Mouse (Mus musculus) left cerebral cortex, adult 2 months (tissue): Measurements from ENCODE around the gene Mx1. TPM values are rescaled to one million over a fixed set of nuclear protein-coding genes. Genes with fewer than 3 reads are reported as not detected.

ENCODE experiments used
- DNase-seq, 2 experiments: peaks; one replicate each; pipeline ENCODE4 v3.0.0; 2021 to 2022; ENCODE audit warnings: low spot score in 2 of 2, mixed read lengths in 1 of 2; ENCODE audit errors: extremely low spot score in 1 of 2
- H3K27ac ChIP-seq: fragments of 200-600 bp; 2 replicates; pipeline ENCODE4 v1.8.1; 2022
- H3K4me3 ChIP-seq: fragments of 200-600 bp; 2 replicates; pipeline ENCODE4 v1.8.1; 2022
- CTCF ChIP-seq: fragments of 200-600 bp; IDR thresholded peaks from 2 replicates; pipeline ENCODE4 v1.8.1; 2022; ENCODE audit warnings: antibody characterized with exemption, mild to moderate bottlenecking, moderate library complexity
- intact Hi-C: fragments of 180-260 bp; cut with DNase I; formaldehyde crosslinking; loops from one replicate; pipeline ENCODE4 v1.15.1; 2025
- long read RNA-seq, 2 experiments: library from polyadenylated mRNA; stranded (forward); transcript quantifications; one replicate each; pipeline ENCODE4 v2.0.0; 2021; ENCODE audit warnings: borderline mapping rate in 2 of 2
- total RNA-seq, 2 experiments: library from RNA; stranded (reverse); gene quantifications; 2 replicates each; pipeline ENCODE4 v1.2.3; 2021

The Mx1 gene
- total RNA-seq, result under 1 TPM; 0.36 to 0.70 TPM
- long read RNA-seq, experiment 1, result 0 reads
- long read RNA-seq, experiment 2, result 0 reads

DNA sequence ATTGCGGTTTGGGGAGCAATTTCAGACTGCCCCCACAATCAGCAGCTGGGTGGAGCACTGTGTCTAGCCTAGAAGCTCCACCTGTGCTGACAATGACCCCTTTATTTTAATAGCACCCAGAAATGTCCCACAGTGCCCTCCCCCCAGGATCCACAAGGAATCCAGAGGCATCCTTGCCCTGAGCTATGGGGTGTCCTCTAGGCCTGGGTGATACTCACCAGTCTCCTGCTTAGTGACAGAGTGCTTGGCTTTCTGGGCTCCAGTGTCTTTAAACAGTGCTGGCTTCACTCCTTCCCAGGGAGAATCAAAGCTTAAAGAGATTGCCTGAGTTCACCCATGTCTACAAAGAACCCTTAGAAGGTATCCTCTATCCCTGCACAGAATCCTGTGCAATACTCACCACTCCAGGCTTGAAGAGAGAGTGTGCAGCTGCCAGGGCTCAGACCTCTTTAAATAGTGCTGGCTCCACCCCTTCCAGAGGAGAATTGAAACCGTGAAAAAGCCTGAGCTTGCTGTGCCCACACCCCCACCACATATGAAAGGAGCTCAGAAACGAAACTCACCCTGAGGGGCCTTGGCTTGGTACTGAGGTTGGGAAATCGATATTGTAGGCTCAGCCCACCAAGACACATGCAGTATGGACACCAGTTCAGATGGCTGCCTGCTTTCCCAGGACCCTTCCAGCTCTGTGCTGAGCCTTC is at the start of gene Mx1:
Mx1 (minus strand) TSS at position 427 of the 701 bp plus-strand sequence.
- Histone ChIP-seq H3K4me3 (no peak within 1 kb of the TSS), H3K27ac (no peak within 1 kb of the TSS)
- intact Hi-C loops, result no loop called here
- TF ChIP-seq CTCF, result no peak
- no peak for DNase-seq

DNA sequence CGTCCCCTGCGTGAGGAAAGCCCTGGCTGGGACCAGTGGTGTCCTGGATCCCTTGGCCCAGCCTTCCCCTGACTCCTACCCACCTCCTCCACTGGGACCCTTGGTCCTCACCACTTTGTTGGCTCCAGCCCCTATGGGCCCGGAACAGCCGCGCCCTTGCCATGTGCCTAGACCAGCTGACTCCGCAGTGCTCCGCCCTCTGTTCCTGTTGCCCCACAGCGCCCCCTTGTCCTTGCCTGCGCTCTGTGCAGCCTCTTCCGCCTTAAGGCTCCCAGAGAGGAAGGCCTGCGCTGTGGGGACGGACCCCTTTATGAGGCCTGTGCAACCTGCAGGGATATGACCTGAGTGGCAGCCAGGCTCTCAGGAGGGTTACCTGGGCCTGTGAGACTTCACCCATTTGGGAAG is 49.6 kb upstream of the Mx1 start:
- TF ChIP-seq CTCF, result no peak
- DNase-seq, result no peak
- H3K4me3 ChIP-seq, result no peak overlapping the region
- no peak overlapping the region for H3K27ac ChIP-seq
- intact Hi-C loops, result no loop called here

DNA sequence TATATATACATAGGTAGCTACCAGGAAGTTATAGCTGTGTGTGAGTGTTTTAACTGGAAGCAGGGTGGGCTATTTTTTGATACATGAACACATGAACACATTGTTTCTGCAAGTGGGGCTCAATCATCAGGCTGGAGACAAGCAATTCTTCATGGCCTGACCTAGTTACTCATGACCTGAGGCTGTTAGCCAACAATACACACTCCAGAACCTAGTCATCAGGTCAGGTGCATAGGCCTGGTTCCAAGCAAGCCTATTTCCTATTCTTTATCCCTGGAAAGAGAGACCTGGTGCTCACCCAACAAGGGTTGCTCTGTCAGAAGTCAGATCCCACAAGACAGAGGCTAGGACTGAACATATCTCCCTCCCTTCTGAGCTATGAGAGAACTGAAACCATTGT is 48.8 kb upstream of the Mx1 start:
- Histone ChIP-seq H3K4me3 (no peak overlapping the region), H3K27ac (no peak overlapping the region)
- no peak for DNase-seq
- TF ChIP-seq CTCF, result no peak
- intact Hi-C loops, result no loop called here

DNA sequence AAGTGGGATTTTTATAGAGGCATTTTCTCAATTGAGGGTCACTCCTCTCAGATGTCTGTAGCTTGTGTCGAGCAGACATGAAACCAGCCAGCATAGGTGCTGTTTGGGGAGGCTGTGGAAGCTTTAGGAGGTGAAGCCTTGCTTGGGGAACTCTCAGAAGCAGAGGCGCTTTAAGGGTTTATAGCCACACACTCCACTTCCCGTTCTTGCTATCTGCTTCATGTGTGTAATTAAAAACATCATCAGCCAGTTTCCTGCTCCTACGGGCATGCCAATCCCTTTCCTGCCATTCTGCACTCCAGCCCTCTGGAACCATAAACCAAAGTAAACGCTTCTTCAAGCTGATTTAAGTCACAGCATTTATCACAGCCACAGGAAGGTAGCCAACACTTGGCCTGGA is 48.1 kb upstream of the Mx1 start:
- TF ChIP-seq CTCF, result no peak
- intact Hi-C loops, result no loop called here
- no peak overlapping the region for H3K27ac ChIP-seq
- no peak overlapping the region for H3K4me3 ChIP-seq
- no peak for DNase-seq

DNA sequence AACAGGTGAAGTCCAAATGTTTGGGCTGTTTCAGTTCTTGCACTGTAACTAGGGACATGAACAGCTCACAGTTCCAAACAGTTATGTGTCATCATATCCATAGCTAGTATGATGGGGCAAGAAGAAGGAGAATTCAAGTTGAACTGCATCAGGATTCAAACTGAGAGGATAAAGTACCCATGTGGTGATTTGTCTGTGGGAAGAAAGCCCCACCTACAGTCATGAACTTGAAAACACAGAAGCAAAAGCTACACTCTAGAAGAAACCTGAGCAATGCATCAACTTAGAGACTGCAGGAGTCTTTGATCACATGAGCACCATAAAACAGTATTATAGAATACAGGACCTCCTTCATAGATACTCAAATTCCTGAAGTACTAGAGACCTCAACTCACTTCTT is 45.1 kb upstream of the Mx1 start:
- no peak; the same call in 1 of the 2 replicates for TF ChIP-seq CTCF
- Histone ChIP-seq H3K27ac (no peak overlapping the region), H3K4me3 (no peak overlapping the region)
- no peak for DNase-seq
- intact Hi-C loops, result no loop called here

DNA sequence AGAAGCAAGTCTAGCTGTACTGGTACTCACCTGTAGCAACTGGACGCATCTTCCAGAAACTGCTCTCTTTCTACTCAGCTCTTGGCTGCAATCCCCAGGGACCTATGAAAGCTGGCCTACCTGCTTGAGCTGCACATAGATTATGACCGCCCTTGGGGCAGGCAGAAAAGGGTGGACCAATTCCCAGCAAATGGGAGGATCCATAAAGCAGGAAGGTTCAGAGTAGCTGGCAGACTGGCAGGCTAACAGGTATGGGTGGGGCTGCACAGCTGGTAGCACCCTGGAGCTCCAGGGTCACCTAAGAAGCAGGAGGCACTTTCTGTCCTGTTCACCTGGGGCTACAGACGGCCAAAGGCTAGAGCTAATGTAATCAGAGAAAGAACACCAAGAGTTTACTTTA is 42.1 kb upstream of the Mx1 start:
- TF ChIP-seq CTCF, result no peak
- Histone ChIP-seq H3K4me3 (no peak overlapping the region), H3K27ac (no peak overlapping the region)
- intact Hi-C loops, result no loop called here
- no peak for DNase-seq

DNA sequence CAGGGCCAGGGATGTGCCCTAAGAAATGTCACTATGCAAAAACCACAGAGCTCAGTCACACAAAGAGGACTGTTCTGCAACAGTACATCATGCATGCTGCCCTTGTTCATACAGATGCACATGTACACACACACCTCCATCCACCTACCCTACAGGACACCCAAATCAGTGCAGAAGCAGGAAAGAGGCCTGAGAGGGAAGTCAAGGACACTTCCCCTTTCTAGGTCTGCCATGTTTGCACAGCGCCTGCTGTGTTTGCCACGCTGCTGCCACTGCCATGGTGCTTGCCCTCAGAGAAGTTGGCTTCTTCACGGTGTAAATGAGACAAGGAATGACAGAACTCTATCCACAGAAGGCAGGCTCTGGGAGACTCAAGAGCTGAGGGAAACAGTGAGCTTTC is 41.1 kb upstream of the Mx1 start:
- TF ChIP-seq CTCF, result no peak
- DNase-seq, result no peak
- Histone ChIP-seq H3K4me3 (no peak overlapping the region), H3K27ac (no peak overlapping the region)
- intact Hi-C loops, result no loop called here

DNA sequence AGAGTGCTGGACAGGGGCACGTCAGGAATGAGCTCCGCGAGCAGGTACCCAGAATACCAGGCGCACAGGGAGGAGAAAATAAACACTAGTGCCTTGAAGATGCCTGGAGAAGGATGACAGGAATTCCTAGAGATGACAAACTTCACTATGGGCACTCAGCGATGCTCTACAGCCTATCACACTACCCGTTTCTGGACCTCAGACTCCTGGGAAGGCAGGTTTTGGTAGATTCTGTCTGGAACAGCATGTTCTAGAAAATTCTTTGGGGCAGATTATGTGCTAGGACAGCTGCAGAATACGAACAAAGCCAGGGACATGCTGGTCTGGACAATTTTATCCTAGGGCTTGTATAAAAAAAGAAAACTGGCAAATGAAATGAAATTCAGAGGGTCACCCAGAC is 38.2 kb upstream of the Mx1 start:
- no peak overlapping the region for H3K4me3 ChIP-seq
- no peak overlapping the region for H3K27ac ChIP-seq
- intact Hi-C loops, result no loop called here
- TF ChIP-seq CTCF, result no peak
- no peak for DNase-seq

DNA sequence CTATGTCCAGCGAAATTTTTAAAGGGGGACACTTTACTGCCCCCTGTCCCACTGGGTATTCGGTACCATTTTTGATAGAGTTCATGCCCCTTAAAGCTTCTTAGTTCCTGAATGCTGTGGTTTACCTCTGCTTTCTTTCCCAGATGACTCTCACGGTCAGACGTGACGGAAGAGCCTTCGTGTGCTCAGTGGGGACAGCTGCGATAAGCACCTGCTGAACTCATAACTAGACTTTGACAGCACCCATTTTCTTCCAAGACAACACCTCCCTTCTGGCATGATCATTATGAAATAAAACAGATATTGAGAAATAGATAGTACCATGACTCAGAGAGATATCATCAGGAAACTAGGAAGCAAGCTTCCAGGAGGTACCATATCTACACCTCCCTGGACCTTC is 36.7 kb upstream of the Mx1 start:
- intact Hi-C loops, result no loop called here
- no peak for DNase-seq
- Histone ChIP-seq H3K4me3 (no peak overlapping the region), H3K27ac (no peak overlapping the region)
- no peak for TF ChIP-seq CTCF

DNA sequence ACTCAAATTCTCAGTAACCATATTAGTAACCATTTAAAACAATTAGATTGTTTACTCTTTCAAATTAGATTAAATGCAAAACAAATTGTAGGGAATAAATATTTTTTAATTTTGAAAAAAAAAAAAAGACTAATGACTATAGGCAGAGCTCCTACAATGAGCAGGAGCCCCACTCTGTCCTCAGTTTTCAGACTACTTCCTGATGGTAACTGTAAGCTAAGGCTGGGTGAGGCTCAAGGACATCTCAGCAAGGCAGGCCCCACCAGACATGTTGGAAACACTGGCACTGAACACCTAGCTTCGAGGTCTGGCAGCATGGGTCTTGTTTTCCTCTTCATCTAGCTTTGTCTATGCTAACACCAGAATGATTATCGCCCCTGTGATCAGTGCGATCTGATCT is 35.4 kb upstream of the Mx1 start:
- intact Hi-C loops, result no loop called here
- Histone ChIP-seq H3K4me3 (no peak overlapping the region), H3K27ac (no peak overlapping the region)
- TF ChIP-seq CTCF, result no peak
- DNase-seq, result no peak

DNA sequence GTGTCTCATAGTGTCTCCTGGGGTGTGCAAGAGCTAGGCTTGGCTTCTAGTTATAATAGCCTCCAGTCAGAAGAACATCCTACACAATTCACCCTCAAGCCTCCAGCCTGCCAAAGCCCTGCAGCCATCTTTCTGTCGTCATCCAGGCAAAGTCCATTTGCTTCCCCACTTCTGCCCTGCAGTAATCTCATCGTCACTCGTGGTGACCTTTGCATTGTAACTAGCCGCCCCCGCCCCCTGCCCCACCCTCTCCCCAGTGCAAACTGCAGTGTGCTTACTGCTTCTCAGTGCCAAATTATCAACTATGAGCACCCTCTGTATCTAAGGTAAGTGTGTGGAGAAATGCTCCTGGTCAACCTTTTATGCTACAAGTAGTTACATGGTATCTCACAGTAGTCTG is 35.0 kb upstream of the Mx1 start:
- no peak overlapping the region for H3K4me3 ChIP-seq
- TF ChIP-seq CTCF, result no peak
- intact Hi-C loops, result no loop called here
- no peak for DNase-seq
- no peak overlapping the region for H3K27ac ChIP-seq

DNA sequence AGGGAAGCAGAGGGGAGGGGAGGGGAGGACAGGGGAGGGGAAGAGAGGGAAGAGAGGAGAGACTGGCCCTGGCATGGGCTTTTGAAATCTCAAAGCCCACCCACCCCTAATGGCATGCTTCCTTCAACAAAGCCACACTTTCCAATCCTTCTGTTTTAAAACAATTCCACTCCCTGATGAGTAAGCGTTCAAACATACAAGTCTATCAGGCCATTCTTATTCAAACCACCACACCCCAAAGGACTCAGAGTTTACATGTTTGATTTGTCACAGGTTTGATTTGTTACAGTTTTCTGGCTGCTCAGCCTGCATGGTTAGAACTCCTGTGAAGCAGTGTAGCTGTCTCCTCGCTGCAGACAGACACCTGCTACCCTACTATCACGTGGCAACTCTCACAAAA is 33.3 kb upstream of the Mx1 start:
- no peak overlapping the region for H3K4me3 ChIP-seq
- intact Hi-C loops, result no loop called here
- TF ChIP-seq CTCF, result no peak
- DNase-seq, result no peak
- no peak overlapping the region for H3K27ac ChIP-seq

DNA sequence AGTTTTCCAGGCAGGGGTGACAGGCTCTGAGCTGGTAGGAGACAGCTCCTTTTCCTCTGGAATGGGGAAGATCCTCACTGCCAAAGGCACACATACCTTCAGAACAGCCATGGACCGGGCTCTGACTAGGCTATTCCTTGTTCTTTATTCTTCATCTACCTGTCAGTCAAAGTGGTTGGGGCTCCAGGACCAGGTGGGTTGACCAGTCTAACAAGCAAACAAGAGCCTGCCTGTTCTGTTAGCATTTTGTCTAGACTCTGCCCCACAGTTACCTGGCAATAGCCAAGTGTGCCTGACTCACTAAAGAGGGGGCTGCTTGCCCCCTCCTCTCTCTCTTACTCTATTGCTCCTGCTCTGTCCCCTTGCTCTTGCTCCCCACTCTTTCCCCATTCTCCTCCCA is 29.7 kb upstream of the Mx1 start:
- intact Hi-C loops, result no loop called here
- no peak for DNase-seq
- no peak for TF ChIP-seq CTCF
- no peak overlapping the region for H3K27ac ChIP-seq
- no peak overlapping the region for H3K4me3 ChIP-seq
